Mouse (Mus musculus): ENCODE measurements around the gene Bcl2l2. TPM values are rescaled to one million over a fixed set of nuclear protein-coding genes. Genes with fewer than 3 reads are reported as not detected.
A peak's percentile ranks its signal among the peaks of the same experiment; 100 is the strongest.

Gene Bcl2l2
- polyA plus RNA-seq, 1 experiment from 2014 or later = 3.4 TPM

GRCm38 (mm10) chr14:54865626-54866025 lies 17.6 kb upstream of the Bcl2l2 start:
- 70% methylated on average over 5 of the region's 5 CpGs for WGBS
- no peak overlapping the region for H3K9ac ChIP-seq (ENCODE audit: low read length)

GRCm38 (mm10) chr14:54866268-54866667 lies 16.9 kb upstream of the Bcl2l2 start:
- no peak overlapping the region for H3K4me2 ChIP-seq (ENCODE audit: low read depth, low read length)
- no peaks in the 10 kb centered on the region for H3K36me3 ChIP-seq (ENCODE audit: control insufficient read depth, insufficient read depth, low read length)
- no peaks in the 10 kb centered on the region; the same call in 1 of the 2 replicates for H3K9me3 ChIP-seq (ENCODE audit: control insufficient read depth, low read length)
- WGBS = 49% methylated on average over 3 of the region's 3 CpGs
- H3K4me3 ChIP-seq (ENCODE audit: low read length) = no peak overlapping the region
- H3K4me1 ChIP-seq (replicated peaks; ENCODE audit: control insufficient read depth, insufficient read depth, low read length) = peaks cover 3% of the 10 kb centered on the region; the same call in 1 of the 2 replicates
- no peak for ATAC-seq (ENCODE audit: low read depth)
- no peak overlapping the region for H3K9ac ChIP-seq (ENCODE audit: low read length)
- H3K27me3 ChIP-seq (ENCODE audit: control insufficient read depth, insufficient read depth, low read depth, low read length) = no peaks in the 10 kb centered on the region
- H3K27ac ChIP-seq (ENCODE audit: low read length) = no peak overlapping the region

More at GRCm38 (mm10) chr14:54865626-54866025, 17.6 kb upstream of the Bcl2l2 start:
- H3K4me3 ChIP-seq (ENCODE audit: low read length) = no peak overlapping the region
- peaks cover 3% of the 10 kb centered on the region; the same call in 1 of the 2 replicates for H3K4me1 ChIP-seq (replicated peaks; ENCODE audit: control insufficient read depth, insufficient read depth, low read length)
- H3K4me2 ChIP-seq (ENCODE audit: low read depth, low read length) = no peak overlapping the region
- H3K27ac ChIP-seq (ENCODE audit: low read length) = no peak overlapping the region
- H3K9me3 ChIP-seq (ENCODE audit: control insufficient read depth, low read length) = no peaks in the 10 kb centered on the region; the same call in 1 of the 2 replicates
- H3K36me3 ChIP-seq (ENCODE audit: control insufficient read depth, insufficient read depth, low read length) = no peaks in the 10 kb centered on the region
- no peaks in the 10 kb centered on the region for H3K27me3 ChIP-seq (ENCODE audit: control insufficient read depth, insufficient read depth, low read depth, low read length)
- no peak for ATAC-seq (ENCODE audit: low read depth)

GRCm38 (mm10) chr14:54866936-54867335 lies 16.2 kb upstream of the Bcl2l2 start:
- WGBS = 52% methylated on average over 5 of the region's 5 CpGs
- no peak for ATAC-seq (ENCODE audit: low read depth)
- Histone ChIP-seq H3K27me3 (ENCODE audit: control insufficient read depth, insufficient read depth, low read depth, low read length) (no peaks in the 10 kb centered on the region), H3K27ac (ENCODE audit: low read length) (no peak overlapping the region), H3K4me1 (replicated peaks; ENCODE audit: control insufficient read depth, insufficient read depth, low read length) (peaks cover 3% of the 10 kb centered on the region; the same call in 1 of the 2 replicates), H3K9me3 (ENCODE audit: control insufficient read depth, low read length) (no peaks in the 10 kb centered on the region; the same call in 1 of the 2 replicates), H3K36me3 (ENCODE audit: control insufficient read depth, insufficient read depth, low read length) (no peaks in the 10 kb centered on the region), H3K9ac (ENCODE audit: low read length) (no peak overlapping the region), H3K4me3 (ENCODE audit: low read length) (no peak overlapping the region), H3K4me2 (ENCODE audit: low read depth, low read length) (no peak overlapping the region)

GRCm38 (mm10) chr14:54868026-54868425 lies 15.2 kb upstream of the Bcl2l2 start:
- WGBS = 80% methylated on average over 4 of the region's 4 CpGs
- Histone ChIP-seq H3K36me3 (ENCODE audit: control insufficient read depth, insufficient read depth, low read length) (no peaks in the 10 kb centered on the region), H3K9me3 (ENCODE audit: control insufficient read depth, low read length) (no peaks in the 10 kb centered on the region; the same call in 1 of the 2 replicates), H3K27ac (ENCODE audit: low read length) (no peak overlapping the region), H3K27me3 (ENCODE audit: control insufficient read depth, insufficient read depth, low read depth, low read length) (no peaks in the 10 kb centered on the region), H3K9ac (ENCODE audit: low read length) (no peak overlapping the region), H3K4me3 (ENCODE audit: low read length) (no peak overlapping the region), H3K4me2 (ENCODE audit: low read depth, low read length) (no peak overlapping the region), H3K4me1 (replicated peaks; ENCODE audit: control insufficient read depth, insufficient read depth, low read length) (peaks cover 3% of the 10 kb centered on the region; the same call in 1 of the 2 replicates)
- ATAC-seq (ENCODE audit: low read depth) = no peak

GRCm38 (mm10) chr14:54870861-54871260 lies 12.3 kb upstream of the Bcl2l2 start, which contains the start of gene Homez:
Gene Homez (minus strand): TSS chr14:54870961.
- Histone ChIP-seq H3K4me3 (ENCODE audit: low read length) (no peak within 1 kb of the TSS), H3K9me3 (ENCODE audit: control insufficient read depth, low read length) (no peaks in the 10 kb centered on the region; the same call in 1 of the 2 replicates), H3K4me1 (replicated peaks; ENCODE audit: control insufficient read depth, insufficient read depth, low read length) (peaks cover 4% of the 10 kb centered on the region; the same call in 1 of the 2 replicates), H3K4me2 (ENCODE audit: low read depth, low read length) (no peak within 1 kb of the TSS), H3K9ac (ENCODE audit: low read length) (no peak within 1 kb of the TSS), H3K27ac (ENCODE audit: low read length) (no peak within 1 kb of the TSS), H3K36me3 (ENCODE audit: control insufficient read depth, insufficient read depth, low read length) (no peaks in the 10 kb centered on the region), H3K27me3 (ENCODE audit: control insufficient read depth, insufficient read depth, low read depth, low read length) (no peaks in the 10 kb centered on the region)
- 89% methylated on average over 5 of the region's 5 CpGs for WGBS
- no peak for ATAC-seq (ENCODE audit: low read depth)

- Histone ChIP-seq H3K36me3 (ENCODE audit: control insufficient read depth, insufficient read depth, low read length) (no peaks in the 10 kb centered on the region), H3K9me3 (ENCODE audit: control insufficient read depth, low read length) (no peaks in the 10 kb centered on the region), H3K4me2 (ENCODE audit: low read depth, low read length) (no peak overlapping the region), H3K27ac (ENCODE audit: low read length) (no peak overlapping the region), H3K27me3 (ENCODE audit: control insufficient read depth, insufficient read depth, low read depth, low read length) (peaks cover 2% of the 10 kb centered on the region; the same call in 1 of the 2 replicates), H3K4me3 (ENCODE audit: low read length) (no peak overlapping the region), H3K4me1 (replicated peaks; ENCODE audit: control insufficient read depth, insufficient read depth, low read length) (peaks cover 11% of the 10 kb centered on the region; the same call in 1 of the 2 replicates), H3K9ac (ENCODE audit: low read length) (no peak overlapping the region)
- WGBS = 81% methylated on average over 3 of the region's 3 CpGs
- ATAC-seq (ENCODE audit: low read depth) = no peak
These were observed 9.0 kb upstream of the Bcl2l2 start for GRCm38 (mm10) chr14:54874165-54874564.

GRCm38 (mm10) chr14:54875844-54876538 lies 7.2 kb upstream of the Bcl2l2 start:
- no peaks in the 10 kb centered on the region for H3K9me3 ChIP-seq (ENCODE audit: control insufficient read depth, low read length)
- peaks cover 2% of the 10 kb centered on the region; the same call in 1 of the 2 replicates for H3K27me3 ChIP-seq (ENCODE audit: control insufficient read depth, insufficient read depth, low read depth, low read length)
- peak overlapping the region; percentile 80 for H3K9ac ChIP-seq (ENCODE audit: low read length)
- ATAC-seq (ENCODE audit: low read depth) = peak; percentile 36
- peaks cover 11% of the 10 kb centered on the region; the same call in 1 of the 2 replicates for H3K4me1 ChIP-seq (replicated peaks; ENCODE audit: control insufficient read depth, insufficient read depth, low read length)
- H3K27ac ChIP-seq (ENCODE audit: low read length) = peak overlapping the region; percentile 69; the same call in 1 of the 2 replicates
- no peaks in the 10 kb centered on the region for H3K36me3 ChIP-seq (ENCODE audit: control insufficient read depth, insufficient read depth, low read length)
- peak overlapping the region; percentile 100 for H3K4me2 ChIP-seq (ENCODE audit: low read depth, low read length)
- WGBS = 2% methylated on average over 36 of the region's 36 CpGs
- H3K4me3 ChIP-seq (ENCODE audit: low read length) = peak overlapping the region; percentile 86

GRCm38 (mm10) chr14:54876539-54877047 lies 6.6 kb upstream of the Bcl2l2 start:
- Histone ChIP-seq H3K36me3 (ENCODE audit: control insufficient read depth, insufficient read depth, low read length) (no peaks in the 10 kb centered on the region), H3K9me3 (ENCODE audit: control insufficient read depth, low read length) (no peaks in the 10 kb centered on the region), H3K9ac (ENCODE audit: low read length) (peak overlapping the region; percentile 80), H3K4me3 (ENCODE audit: low read length) (peak overlapping the region; percentile 86), H3K27ac (ENCODE audit: low read length) (peak overlapping the region; percentile 69), H3K27me3 (ENCODE audit: control insufficient read depth, insufficient read depth, low read depth, low read length) (peaks cover 2% of the 10 kb centered on the region; the same call in 1 of the 2 replicates), H3K4me1 (replicated peaks; ENCODE audit: control insufficient read depth, insufficient read depth, low read length) (peaks cover 11% of the 10 kb centered on the region; the same call in 1 of the 2 replicates), H3K4me2 (ENCODE audit: low read depth, low read length) (peak overlapping the region; percentile 100)
- under 1% methylated on average over 46 of the region's 72 CpGs for WGBS
- ATAC-seq (ENCODE audit: low read depth) = peak; percentile 92

- H3K9me3 ChIP-seq (ENCODE audit: control insufficient read depth, low read length) = no peaks in the 10 kb centered on the region
- H3K27me3 ChIP-seq (ENCODE audit: control insufficient read depth, insufficient read depth, low read depth, low read length) = peaks cover 2% of the 10 kb centered on the region; the same call in 1 of the 2 replicates
- peak; percentile 84 for ATAC-seq (ENCODE audit: low read depth)
- WGBS = 1% methylated on average over 59 of the region's 61 CpGs
- H3K4me3 ChIP-seq (ENCODE audit: low read length) = peak within 1 kb of the TSS; percentile 86
- H3K4me2 ChIP-seq (ENCODE audit: low read depth, low read length) = peak within 1 kb of the TSS; percentile 100
- H3K36me3 ChIP-seq (ENCODE audit: control insufficient read depth, insufficient read depth, low read length) = no peaks in the 10 kb centered on the region
- peak within 1 kb of the TSS; percentile 80 for H3K9ac ChIP-seq (ENCODE audit: low read length)
- H3K4me1 ChIP-seq (replicated peaks; ENCODE audit: control insufficient read depth, insufficient read depth, low read length) = peaks cover 11% of the 10 kb centered on the region; the same call in 1 of the 2 replicates
- peak within 1 kb of the TSS; percentile 69 for H3K27ac ChIP-seq (ENCODE audit: low read length)
These were observed 6.0 kb upstream of the Bcl2l2 start, which contains the start of gene Ppp1r3e for GRCm38 (mm10) chr14:54877048-54877715. Gene Ppp1r3e (minus strand): TSS chr14:54877550.
